Mouse (Mus musculus): Measurements from ENCODE around the gene Gm29735.
"Not testable (repeated sequence)": the region's sequence is repeated elsewhere in the genome, so short reads cannot be mapped to it uniquely, and the experiment has no call there.

Gene Gm29735

GRCm38 (mm10) chr7:142120629-142121028 is 36.3 kb downstream of the Gm29735 start, which contains the start of gene Gm45618:
Gene Gm45618 (minus strand): TSS chr7:142120729.
- DNase-seq: not testable (repeated sequence)

DNA sequence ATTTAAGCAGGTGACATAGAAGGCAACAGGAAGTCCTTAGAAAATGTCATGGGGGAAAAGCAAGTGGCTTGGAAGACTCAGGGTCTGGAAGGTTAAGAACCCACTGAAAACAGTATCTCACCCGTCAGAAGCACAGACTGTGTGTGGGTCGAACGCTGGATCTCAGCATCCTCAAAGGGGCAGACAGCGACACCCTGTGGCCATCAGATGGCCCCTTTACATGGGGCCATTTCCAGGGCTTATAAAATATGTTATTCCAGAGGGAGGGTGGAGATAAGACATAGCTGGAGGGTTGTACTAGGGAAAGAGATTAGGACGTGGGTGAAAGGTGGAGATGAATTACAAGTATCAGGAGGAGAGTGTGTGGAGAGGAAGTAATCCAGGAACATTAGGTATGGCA is 37.3 kb downstream of the Gm29735 start:
- DNase-seq: no peak

Data from lung, adult 18-20 months (tissue).